Mouse (Mus musculus): ENCODE data around the gene Plp1.

Gene Plp1

DNA sequence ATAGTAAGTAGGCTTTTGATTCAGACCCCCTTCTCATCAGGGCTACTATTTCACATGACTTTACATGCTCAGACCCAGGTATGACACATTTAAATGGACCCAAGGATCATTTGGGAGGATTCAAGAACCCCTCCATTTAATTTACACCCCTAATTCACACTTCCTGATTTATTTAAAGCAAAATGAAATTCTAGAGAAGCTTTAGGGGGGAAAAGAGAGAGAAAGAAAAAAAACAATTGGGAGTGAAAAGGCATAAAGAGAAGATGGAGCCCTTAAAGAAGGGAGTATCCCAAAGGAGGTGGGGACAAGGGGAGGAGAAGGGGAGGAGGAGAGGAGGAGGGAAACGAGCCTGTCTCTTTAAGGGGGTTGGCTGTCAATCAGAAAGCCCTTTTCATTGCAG lies at the start of gene Plp1:
Gene Plp1, plus strand, starts transcription at position 301 of the 400 bp plus-strand sequence.
- no peak for DNase-seq (ENCODE audit: low spot score)

- no peak for DNase-seq (ENCODE audit: low spot score)
Observed at GRCm38 (mm10) chrX:136773035-136773434, 49.4 kb upstream of the Plp1 start.

GRCm38 (mm10) chrX:136778046-136778445 lies 44.4 kb upstream of the Plp1 start:
- no peak for DNase-seq (ENCODE audit: low spot score)

DNA sequence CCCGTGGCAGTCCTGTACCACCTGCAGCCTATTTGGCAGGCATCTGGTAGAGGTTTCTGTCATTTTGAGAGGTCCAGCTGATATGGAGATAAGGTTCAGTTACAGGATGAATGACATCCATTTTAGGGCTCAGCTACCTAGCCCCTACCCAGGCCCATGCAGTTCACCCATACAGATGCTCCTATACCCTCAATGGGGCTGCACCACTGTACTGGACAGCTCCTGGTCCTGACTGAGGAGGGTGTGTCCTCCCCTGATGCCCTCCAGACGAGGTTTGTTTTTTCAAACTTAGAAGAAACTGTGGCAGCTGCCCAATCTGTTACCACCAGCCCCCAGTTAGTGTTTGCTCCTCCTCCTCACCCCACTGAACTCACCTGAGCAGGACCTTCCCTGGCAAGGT lies 43.2 kb upstream of the Plp1 start:
- DNase-seq (ENCODE audit: low spot score), result no peak

GRCm38 (mm10) chrX:136780041-136780440 lies 42.4 kb upstream of the Plp1 start, which contains the start of gene Glra4:
Gene Glra4 (minus strand): TSS chrX:136780141.
- DNase-seq (ENCODE audit: low spot score), result no peak

DNA sequence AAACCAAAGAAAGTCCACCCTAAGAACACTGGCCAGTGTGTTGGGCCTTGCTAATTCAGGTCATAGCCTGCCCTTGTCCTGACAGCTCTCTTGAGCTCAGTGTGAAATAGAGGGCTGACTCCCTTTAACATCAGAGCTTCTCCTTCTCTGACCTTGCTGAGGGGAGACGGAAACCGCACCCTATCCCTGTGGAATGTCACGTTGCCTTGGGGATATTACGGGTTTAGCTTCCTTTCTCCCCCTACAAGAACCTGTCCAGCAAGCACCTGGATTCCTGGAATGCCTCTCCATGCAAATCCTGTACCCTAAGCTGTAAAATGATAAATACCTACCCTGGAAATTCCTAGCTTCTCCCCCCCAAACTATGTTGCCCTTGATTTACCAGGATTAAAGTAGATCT lies 33.0 kb upstream of the Plp1 start:
- no peak for DNase-seq (ENCODE audit: low spot score)

DNA sequence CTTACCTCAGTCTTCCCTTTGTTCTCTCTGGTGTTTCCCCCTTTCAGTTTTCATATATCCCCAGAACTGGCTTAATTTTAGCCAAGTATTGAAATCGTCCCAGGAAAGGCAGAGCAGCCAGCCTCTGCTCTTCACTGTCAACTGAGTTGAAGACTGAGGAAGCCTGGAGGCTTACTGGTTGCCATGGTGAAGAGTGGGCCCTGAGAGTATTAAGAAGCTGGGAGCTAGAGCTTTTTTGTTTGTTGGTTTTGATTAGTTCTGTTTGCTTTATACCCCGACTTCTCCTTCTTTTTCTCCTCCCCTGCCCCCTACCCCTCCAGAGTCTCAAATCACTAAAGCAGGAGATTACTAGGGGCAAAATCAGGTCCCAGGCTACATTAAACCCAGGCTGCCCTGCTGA lies 25.2 kb upstream of the Plp1 start:
- no peak for DNase-seq (ENCODE audit: low spot score)

GRCm38 (mm10) chrX:136819752-136820151 lies 2.7 kb upstream of the Plp1 start:
- DNase-seq (ENCODE audit: low spot score), result no peak

GRCm38 (mm10) chrX:136820250-136820649 lies 2.2 kb upstream of the Plp1 start:
- DNase-seq (ENCODE audit: low spot score), result peak; percentile 12

GRCm38 (mm10) chrX:136825016-136825415 lies 2.5 kb downstream of the Plp1 start:
- DNase-seq (ENCODE audit: low spot score), result no peak

GRCm38 (mm10) chrX:136828610-136829009 lies 6.1 kb downstream of the Plp1 start:
- no peak for DNase-seq (ENCODE audit: low spot score)

DNA sequence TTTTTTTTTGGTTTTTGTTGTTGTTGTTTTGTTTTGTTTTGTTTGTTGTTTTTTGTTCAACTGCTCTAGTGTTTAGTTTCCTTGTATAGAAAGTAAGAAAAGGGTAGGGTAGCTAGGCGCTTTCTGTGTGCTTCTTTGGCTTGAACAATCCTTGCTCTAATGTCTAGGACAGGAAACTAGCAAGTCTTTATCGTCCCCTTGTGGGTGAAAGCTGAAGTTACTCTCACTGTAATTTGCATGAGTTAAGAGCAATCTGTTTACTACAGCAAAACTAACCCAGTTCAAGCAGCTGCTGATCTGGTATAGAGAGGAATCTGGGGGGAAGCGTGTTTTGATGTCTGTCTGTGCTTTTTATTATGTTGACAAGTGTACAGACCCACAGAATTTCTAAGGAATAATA lies 27.8 kb downstream of the Plp1 start:
- DNase-seq (ENCODE audit: low spot score), result no peak

- no peak for DNase-seq (ENCODE audit: low spot score)
Observed at GRCm38 (mm10) chrX:136868061-136869040, 45.9 kb downstream of the Plp1 start, which contains the start of gene Rab9b. Gene Rab9b (minus strand): TSS chrX:136868755.
